Mouse (Mus musculus) adrenal gland, postnatal 36 days (tissue): ENCODE measurements around the gene Aoc3. TPM values are rescaled to one million over a fixed set of nuclear protein-coding genes. Genes with fewer than 3 reads are reported as not detected.
"Not testable (repeated sequence)": the region's sequence is repeated elsewhere in the genome, so short reads cannot be mapped to it uniquely, and the experiment has no call there.

Experiments
- DNase-seq, 2 experiments: peaks; one replicate each; pipeline ENCODE4 v3.0.0; 2021; ENCODE audit warnings: mixed read lengths in 1 of 2
- microRNA-seq: library from miRNA; unstranded; fragments of <30 nt; microRNA quantifications from one replicate; pipeline ENCODE4 v1.2.0, GENCODE M21; 2021
- total RNA-seq, 2 experiments: library from RNA; stranded (reverse); gene quantifications; 2 replicates each; pipeline ENCODE4 v1.2.3; 2021

Aoc3 gene
- total RNA-seq, 2 experiments from 2014 or later: 40.4 to 67.8 TPM

DNA sequence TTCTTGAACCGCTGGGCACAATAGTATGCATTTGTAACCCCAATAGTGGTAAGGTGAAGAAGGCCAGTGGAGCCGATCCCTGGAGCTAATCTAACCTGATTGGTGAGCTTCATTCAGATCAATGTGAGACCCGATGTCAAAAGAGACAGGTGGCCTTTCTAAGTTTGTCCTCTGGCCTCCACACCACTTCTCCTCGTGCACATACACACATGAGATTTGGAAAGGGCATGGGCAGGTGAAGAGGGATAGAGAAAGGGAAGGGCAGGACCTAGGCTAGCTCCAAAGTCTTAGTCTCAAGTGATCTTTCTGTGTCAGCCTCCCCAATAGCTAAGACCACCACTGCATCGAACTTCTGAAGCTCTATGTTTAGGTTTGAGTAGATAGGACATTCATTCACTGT, 39.7 kb downstream of the Aoc3 start:
- DNase-seq: no peak

DNA sequence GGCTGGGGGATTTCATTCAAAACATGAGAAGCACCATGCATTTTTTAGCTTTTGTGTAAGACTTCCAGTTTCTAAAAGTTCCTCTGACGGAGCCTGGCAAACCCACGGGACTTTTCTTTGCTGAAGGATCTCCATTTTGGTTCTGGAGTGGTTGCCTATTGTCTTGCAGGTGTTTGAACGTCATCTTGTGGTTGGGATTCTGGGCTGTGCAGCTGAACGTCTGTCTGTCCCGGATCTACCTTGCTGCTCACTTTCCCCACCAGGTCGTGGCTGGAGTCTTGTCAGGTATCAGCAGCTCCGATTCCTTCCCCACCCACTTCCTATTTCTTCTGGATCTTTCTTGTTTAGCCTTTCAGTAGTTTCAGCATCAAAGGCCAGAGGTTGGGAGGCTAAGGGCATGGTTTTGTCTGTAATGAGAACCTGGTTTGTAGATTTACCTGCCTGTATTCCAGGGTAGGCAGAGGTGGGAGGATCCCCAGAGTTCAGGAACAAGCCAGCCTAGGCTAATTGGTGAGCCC, 44.1 kb downstream of the Aoc3 start:
- DNase-seq: no peak

DNA sequence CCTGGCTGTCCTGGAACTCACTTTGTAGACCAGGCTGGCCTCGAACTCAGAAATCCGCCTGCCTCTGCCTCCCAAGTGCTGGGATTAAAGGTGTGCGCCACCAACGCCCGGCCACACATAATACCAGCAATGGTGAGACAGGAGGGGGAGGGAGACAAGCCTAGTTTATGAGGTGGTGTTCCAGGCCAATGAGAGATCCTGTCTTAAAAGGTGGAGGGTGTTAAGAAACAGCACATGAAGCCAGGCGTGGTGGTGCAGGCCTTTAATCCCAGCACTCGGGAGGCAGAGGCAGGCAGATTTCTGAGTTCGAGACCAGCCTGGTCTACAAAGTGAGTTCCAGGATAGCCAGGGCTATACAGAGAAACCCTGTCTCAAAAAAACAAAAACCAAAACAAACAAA, 47.8 kb downstream of the Aoc3 start:
- DNase-seq: not testable (repeated sequence)

DNA sequence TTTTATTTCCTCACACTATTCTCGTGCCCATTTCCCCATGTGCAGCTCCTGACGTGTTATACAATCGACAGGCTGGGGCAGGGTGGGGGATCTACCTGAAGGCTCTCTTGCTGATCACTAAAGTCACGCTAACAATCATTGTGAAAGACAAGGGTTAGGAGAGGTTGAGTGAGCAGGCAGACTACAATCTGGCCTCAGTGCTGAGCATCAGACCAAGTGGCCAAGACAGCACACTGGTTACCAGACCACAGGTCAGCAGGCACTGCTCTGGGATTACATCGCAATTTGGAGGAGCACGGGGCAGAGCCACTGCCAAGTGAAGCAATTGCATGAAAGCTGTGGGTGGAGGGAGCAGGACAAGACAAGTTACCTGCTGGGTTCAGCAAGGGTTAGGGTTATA, 48.5 kb downstream of the Aoc3 start:
- DNase-seq: peak in 1 of 2 experiments; percentile 38

DNA sequence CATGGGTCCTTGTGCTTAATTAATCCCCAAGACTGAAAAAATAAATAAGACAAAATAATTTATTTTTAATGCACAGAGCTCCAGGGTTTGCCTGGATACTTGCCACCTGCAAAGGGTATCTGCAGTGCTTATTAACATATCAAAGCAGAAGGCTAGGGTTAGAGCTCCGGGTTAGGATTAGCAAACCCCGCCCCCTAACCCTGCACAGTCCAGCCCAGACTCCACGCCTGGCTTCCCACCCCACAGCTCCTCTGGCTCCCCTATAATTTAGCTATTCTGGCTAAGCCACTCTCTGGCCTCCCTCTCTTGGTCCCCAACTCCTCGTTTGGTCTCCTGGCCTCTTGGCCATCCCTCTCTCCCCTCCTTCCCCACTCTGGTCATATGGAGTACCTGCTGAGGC, 51.4 kb downstream of the Aoc3 start:
- no peak for DNase-seq

Small RNA genes lying within 50 kb of the gene (microRNA-seq; reads per million reads assigned to microRNA genes)
- gene Gm25593: not detected

Other genes with a start within 250 kb of the Aoc3 start
- gene Coasy, start 248.0 kb upstream of the Aoc3 start, total RNA-seq: 100 to 1,000 TPM in 1 of 2 experiments, 10 to 100 TPM in 1; 71.3 to 111 TPM
- 10 to 100 TPM; 50.1 to 63.1 TPM for gene Mlx, start 243.3 kb upstream of the Aoc3 start, total RNA-seq
- 1 to 10 TPM; 5.8 to 6.6 TPM for gene Psmc3ip, start 235.2 kb upstream of the Aoc3 start, total RNA-seq
- 10 to 100 TPM; 53.2 to 57.2 TPM for gene Retreg3, start 210.7 kb upstream of the Aoc3 start, total RNA-seq
- 10 to 100 TPM; 41.3 to 42.7 TPM for gene Tubg1, start 210.7 kb upstream of the Aoc3 start, total RNA-seq
- gene Tubg2, start 174.7 kb upstream of the Aoc3 start, total RNA-seq: 1 to 10 TPM; 5.9 to 7.0 TPM
- 1 to 10 TPM; 4.6 to 4.9 TPM for gene Cntnap1, start 160.1 kb upstream of the Aoc3 start, total RNA-seq
- 10 to 100 TPM; 21.5 to 30.0 TPM for gene Plekhh3, start 159.3 kb upstream of the Aoc3 start, total RNA-seq
- gene Ccr10, start 155.2 kb upstream of the Aoc3 start, total RNA-seq: under 1 TPM in 1 of 2 experiments, not detected in 1; 0.43 TPM
- gene Ezh1, start 104.1 kb upstream of the Aoc3 start, total RNA-seq: 10 to 100 TPM; 30.0 to 37.7 TPM
- 10 to 100 TPM; 39.5 to 61.8 TPM for gene Ramp2, start 84.6 kb upstream of the Aoc3 start, total RNA-seq
- 100 to 1,000 TPM in 1 of 2 experiments, 10 to 100 TPM in 1; 90.6 to 121 TPM for gene Vps25, start 76.9 kb upstream of the Aoc3 start, total RNA-seq
- 1 to 10 TPM; 1.5 to 2.5 TPM for gene Wnk4, start 70.0 kb upstream of the Aoc3 start, total RNA-seq
- gene Cntd1, start 51.6 kb upstream of the Aoc3 start, total RNA-seq: under 1 TPM; 0.23 to 0.26 TPM
- 10 to 100 TPM; 69.2 to 75.4 TPM for gene Coa3, start 51.5 kb upstream of the Aoc3 start, total RNA-seq
- gene Becn1, start 28.3 kb upstream of the Aoc3 start, total RNA-seq: 100 to 1,000 TPM; 150 to 159 TPM
- 100 to 1,000 TPM; 122 to 145 TPM for gene Psme3, start 14.4 kb upstream of the Aoc3 start, total RNA-seq
- 1 to 10 TPM; 4.6 to 7.1 TPM for gene Aoc2, start 5.5 kb upstream of the Aoc3 start, total RNA-seq
- 1 to 10 TPM; 2.9 to 6.4 TPM for gene G6pc, start 37.0 kb downstream of the Aoc3 start, total RNA-seq
- gene Aarsd1, start 87.0 kb downstream of the Aoc3 start, total RNA-seq: 10 to 100 TPM; 30.1 to 35.2 TPM
- gene Gm27029, start 94.2 kb downstream of the Aoc3 start, total RNA-seq: 1 to 10 TPM; 2.6 to 5.6 TPM
- 10 to 100 TPM; 24.1 to 26.7 TPM for gene Rundc1, start 94.5 kb downstream of the Aoc3 start, total RNA-seq
- gene Ptges3l, start 94.7 kb downstream of the Aoc3 start, total RNA-seq: 1 to 10 TPM; 2.6 to 3.4 TPM
- 10 to 100 TPM; 77.7 to 94.3 TPM for gene Rpl27, start 111.7 kb downstream of the Aoc3 start, total RNA-seq
- gene Ifi35, start 117.8 kb downstream of the Aoc3 start, total RNA-seq: 10 to 100 TPM; 39.1 to 41.8 TPM
- gene Rnd2, start 134.4 kb downstream of the Aoc3 start, total RNA-seq: 10 to 100 TPM; 10.2 to 11.6 TPM
- gene Vat1, start 135.6 kb downstream of the Aoc3 start, total RNA-seq: 100 to 1,000 TPM; 123 to 141 TPM
- 1 to 10 TPM; 2.4 to 2.9 TPM for gene Brca1, start 221.3 kb downstream of the Aoc3 start, total RNA-seq
- 100 to 1,000 TPM; 128 to 134 TPM for gene Nbr1, start 221.5 kb downstream of the Aoc3 start, total RNA-seq